Comparison of ENCODE assay signal across 25 mouse cellular contexts in the genomic region with DNA sequence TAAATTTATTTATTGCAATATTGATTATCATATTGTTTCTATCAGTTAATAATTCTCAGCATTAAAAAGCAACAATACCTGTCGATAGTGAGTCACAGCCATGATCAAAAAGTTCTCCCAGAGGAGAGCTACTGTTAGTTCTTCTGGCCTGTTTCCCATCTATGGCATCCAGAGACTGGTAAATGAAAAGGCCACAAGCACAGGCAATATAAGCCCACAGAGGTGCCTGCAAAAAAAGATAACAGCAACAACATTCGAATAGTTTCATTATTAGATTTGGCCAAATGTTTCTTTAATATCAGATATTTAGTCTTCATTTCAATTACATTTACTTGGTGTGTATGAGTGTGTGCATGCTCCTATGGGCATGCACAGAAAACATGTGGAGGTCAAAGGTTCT. TPM values are rescaled to one million over a fixed set of nuclear protein-coding genes. Genes with fewer than 3 reads are reported as not detected.
A peak's percentile ranks its signal among the peaks of the same experiment; 100 is the strongest.
DNase-seq lines count a peak whose midpoint lies in the region; ATAC-seq lines count a peak whose summit lies in the region.
"Had no signal": no experiment of that assay in that cellular context is flagged by ENCODE, and none has a peak within 500 bp of the region (broad histone marks: within the 10 kb centered on the region; RNA-seq: fewer than 3 reads in every experiment).

No protein-coding gene starts in this region.

- H3K27ac ChIP-seq in liver, embryonic 13.5 days, result no peak overlapping the region
- H3K27ac ChIP-seq: hindbrain, embryonic 12.5 days; hindbrain, embryonic 15.5 days had no signal

- no peaks in the 10 kb centered on the region; the same call in 1 of the 2 replicates for H3K4me1 ChIP-seq in liver, embryonic 13.5 days (replicated peaks)
- H3K4me1 ChIP-seq: hindbrain, embryonic 12.5 days; hindbrain, embryonic 15.5 days had no signal

- H3K4me3 ChIP-seq in liver, embryonic 13.5 days (replicated peaks), result no peak overlapping the region
- H3K4me3 ChIP-seq: hindbrain, embryonic 12.5 days; hindbrain, embryonic 15.5 days had no signal

- WGBS in liver, embryonic 13.5 days (ENCODE audit: insufficient replicate concordance), result 45% methylated on average over 2 of the region's 2 CpGs

- H3K4me2 ChIP-seq in liver, embryonic 13.5 days, result no peak overlapping the region
- H3K4me2 ChIP-seq: heart, embryonic 11.5 days; hindbrain, embryonic 12.5 days; hindbrain, embryonic 15.5 days had no signal

- peak; percentile 47; the same call in 1 of the 2 replicates for ATAC-seq in liver, embryonic 13.5 days (ENCODE audit: low read depth)
- peak; percentile 49; the same call in 1 of the 2 replicates for ATAC-seq in erythroid progenitor cell, adult 5-6 weeks (replicated peaks; ENCODE audit: low FRiP score, poor library complexity, severe bottlenecking)
- ATAC-seq in megakaryocyte progenitor cell, adult 5-6 weeks (replicated peaks; ENCODE audit: poor library complexity), result peak; percentile 95
- no peak for ATAC-seq in frontal cortex, adult (ENCODE audit: low TSS enrichment)
- ATAC-seq: activated CD4-positive, CD25-positive, alpha-beta regulatory T cell, adult 4 months; forebrain, embryonic 14.5 days; forebrain, postnatal 0 days had no signal

- no peak for DNase-seq in liver, embryonic 13.5 days
- no peak for DNase-seq in liver
- DNase-seq in gastrocnemius, postnatal 4 days (ENCODE audit: low spot score in 2 of 2), result no peak
- DNase-seq in thymus, postnatal 14 days, result no peak
- DNase-seq: adrenal gland, adult 8-10 months; adrenal gland, postnatal 25 days; B cell, adult 2 months; cerebellum, adult 11-12 months; cerebellum, adult 8-10 months; cerebellum, postnatal 10 days; cerebellum, postnatal 36 days; forebrain, postnatal 0 days; gastrocnemius, postnatal 10 days; gastrocnemius, postnatal 36 days; heart, adult 11 months had no signal

- H3K9me3 ChIP-seq in liver, embryonic 13.5 days (replicated peaks), result no peaks in the 10 kb centered on the region
- H3K9me3 ChIP-seq: G1E; hindbrain, embryonic 12.5 days; hindbrain, embryonic 15.5 days had no signal

- peaks cover 10% of the 10 kb centered on the region for H3K36me3 ChIP-seq in liver, embryonic 13.5 days

- H3K9ac ChIP-seq in liver, embryonic 13.5 days, result no peak overlapping the region
- H3K9ac ChIP-seq: forebrain, postnatal 0 days; hindbrain, embryonic 12.5 days; hindbrain, embryonic 15.5 days had no signal

- no peaks in the 10 kb centered on the region for H3K27me3 ChIP-seq in liver, embryonic 13.5 days
- H3K27me3 ChIP-seq: CH12.LX; hindbrain, embryonic 12.5 days; hindbrain, embryonic 15.5 days had no signal

RNA-seq across cellular contexts. Expression of gene Dram2, which starts 14.3 kb away (rescaled TPM):
- 28.7 and 32.1 TPM in 2 replicates for polyA plus RNA-seq in liver, embryonic 13.5 days (2015; fragmentation: Nextera tagmentation; extraction: Ambion mirVana)
- 26.7 and 26.8 TPM in 2 replicates for total RNA-seq in erythroid progenitor cell, adult 5-6 weeks (2015; ENCODE audit: low replicate concordance)
- total RNA-seq in erythroid progenitor cell, adult 5-6 weeks (2017; ENCODE audit: low replicate concordance), result 9.4 and 24.5 TPM in 2 replicates
- 36.7 and 37.4 TPM in 2 replicates for total RNA-seq in megakaryocyte progenitor cell, adult 5-6 weeks (2015)
- total RNA-seq in megakaryocyte progenitor cell, adult 5-6 weeks (2017), result 16.9 and 24.1 TPM in 2 replicates
- total RNA-seq in gastrocnemius, postnatal 4 days (2021), result 10 to 100 TPM; 56.2 to 58.8 TPM

RNA-seq across cellular contexts. Expression of gene Cept1, which starts 14.3 kb away (rescaled TPM):
- polyA plus RNA-seq in liver, embryonic 13.5 days (2015; fragmentation: Nextera tagmentation; extraction: Ambion mirVana), result 26.1 and 33.0 TPM in 2 replicates
- total RNA-seq in erythroid progenitor cell, adult 5-6 weeks (2015; ENCODE audit: low replicate concordance), result 17.7 and 18.0 TPM in 2 replicates
- 12.5 and 19.4 TPM in 2 replicates for total RNA-seq in erythroid progenitor cell, adult 5-6 weeks (2017; ENCODE audit: low replicate concordance)
- total RNA-seq in megakaryocyte progenitor cell, adult 5-6 weeks (2015), result 44.5 and 51.7 TPM in 2 replicates
- total RNA-seq in megakaryocyte progenitor cell, adult 5-6 weeks (2017), result 95.2 and 100 TPM in 2 replicates
- 10 to 100 TPM; 19.9 to 27.4 TPM for total RNA-seq in gastrocnemius, postnatal 4 days (2021)

RNA-seq across cellular contexts. Expression of gene Dennd2d, which starts 51.1 kb away (rescaled TPM):
- 3.4 and 3.5 TPM in 2 replicates for polyA plus RNA-seq in liver, embryonic 13.5 days (2015; fragmentation: Nextera tagmentation; extraction: Ambion mirVana)
- total RNA-seq in erythroid progenitor cell, adult 5-6 weeks (2015; ENCODE audit: low replicate concordance), result 3.2 and 5.0 TPM in 2 replicates
- 3.5 and 8.2 TPM in 2 replicates for total RNA-seq in erythroid progenitor cell, adult 5-6 weeks (2017; ENCODE audit: low replicate concordance)
- total RNA-seq in megakaryocyte progenitor cell, adult 5-6 weeks (2015), result 20.4 and 20.6 TPM in 2 replicates
- 14.2 and 23.0 TPM in 2 replicates for total RNA-seq in megakaryocyte progenitor cell, adult 5-6 weeks (2017)
- total RNA-seq in gastrocnemius, postnatal 4 days (2021), result under 1 TPM; 0.49 to 0.62 TPM
